Mouse (Mus musculus): Measurements from ENCODE around the gene Eid2. TPM values are rescaled to one million over a fixed set of nuclear protein-coding genes. Genes with fewer than 3 reads are reported as not detected.
A peak's percentile ranks its signal among the peaks of the same experiment; 100 is the strongest.

Gene Eid2
- polyA plus RNA-seq, 1 experiment = 17.2 TPM

- TF ChIP-seq EP300 (IDR thresholded peaks at IDR 0.05; ENCODE audit: insufficient read depth, low read depth, low read length) (no peak), CTCF (IDR thresholded peaks at IDR 0.05; ENCODE audit: low read depth, low read length) (no peak), POLR2A (IDR thresholded peaks at IDR 0.05; ENCODE audit: insufficient read depth, low read length) (no peak)
- Histone ChIP-seq H3K4me3 (ENCODE audit: low read depth, low read length) (no peak overlapping the region), H3K27me3 (ENCODE audit: control insufficient read depth, insufficient read depth, low read length, poor library complexity, severe bottlenecking) (no peaks in the 10 kb centered on the region), H3K27ac (ENCODE audit: insufficient read depth, low read length) (no peak overlapping the region), H3K9ac (ENCODE audit: low read depth, poor library complexity, severe bottlenecking) (no peak overlapping the region), H3K4me1 (ENCODE audit: control insufficient read depth, insufficient read depth, low read length) (no peaks in the 10 kb centered on the region), H3K9me3 (replicated peaks; ENCODE audit: control insufficient read depth, insufficient read depth, low read length, poor library complexity, severe bottlenecking) (no peaks in the 10 kb centered on the region), H3K36me3 (ENCODE audit: control insufficient read depth, insufficient read depth, low read length, poor library complexity, severe bottlenecking) (no peaks in the 10 kb centered on the region)
These were observed 15.7 kb upstream of the Eid2 start for GRCm38 (mm10) chr7:28251976-28252375.

DNA sequence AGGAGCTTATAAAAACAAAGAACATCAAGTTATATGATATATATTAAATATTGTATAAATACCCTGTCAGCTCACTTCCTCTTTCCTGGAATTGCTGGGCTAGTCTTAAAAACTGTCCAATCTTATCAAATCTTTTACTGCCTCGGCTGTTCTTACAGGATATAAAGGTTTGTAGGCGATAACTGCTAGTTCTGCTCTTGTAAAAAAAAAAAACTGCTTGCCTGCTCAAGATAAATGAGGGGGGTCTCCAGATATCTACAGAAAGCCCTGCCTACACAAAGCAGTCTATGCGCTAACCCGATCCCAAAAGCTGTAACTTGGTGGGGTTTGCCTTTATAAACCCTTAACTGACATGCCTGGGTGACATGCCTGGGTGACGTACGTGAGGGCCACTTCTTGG lies 13.1 kb upstream of the Eid2 start:
- no peaks in the 10 kb centered on the region for H3K27me3 ChIP-seq (ENCODE audit: control insufficient read depth, insufficient read depth, low read length, poor library complexity, severe bottlenecking)
- no peaks in the 10 kb centered on the region for H3K36me3 ChIP-seq (ENCODE audit: control insufficient read depth, insufficient read depth, low read length, poor library complexity, severe bottlenecking)
- TF ChIP-seq CTCF (IDR thresholded peaks at IDR 0.05; ENCODE audit: low read depth, low read length) (no peak), EP300 (IDR thresholded peaks at IDR 0.05; ENCODE audit: insufficient read depth, low read depth, low read length) (no peak), POLR2A (IDR thresholded peaks at IDR 0.05; ENCODE audit: insufficient read depth, low read length) (no peak)
- H3K9me3 ChIP-seq (replicated peaks; ENCODE audit: control insufficient read depth, insufficient read depth, low read length, poor library complexity, severe bottlenecking) = no peaks in the 10 kb centered on the region
- H3K9ac ChIP-seq (ENCODE audit: low read depth, poor library complexity, severe bottlenecking) = no peak overlapping the region
- no peak overlapping the region for H3K4me3 ChIP-seq (ENCODE audit: low read depth, low read length)
- H3K4me1 ChIP-seq (ENCODE audit: control insufficient read depth, insufficient read depth, low read length) = no peaks in the 10 kb centered on the region
- H3K27ac ChIP-seq (ENCODE audit: insufficient read depth, low read length) = no peak overlapping the region

DNA sequence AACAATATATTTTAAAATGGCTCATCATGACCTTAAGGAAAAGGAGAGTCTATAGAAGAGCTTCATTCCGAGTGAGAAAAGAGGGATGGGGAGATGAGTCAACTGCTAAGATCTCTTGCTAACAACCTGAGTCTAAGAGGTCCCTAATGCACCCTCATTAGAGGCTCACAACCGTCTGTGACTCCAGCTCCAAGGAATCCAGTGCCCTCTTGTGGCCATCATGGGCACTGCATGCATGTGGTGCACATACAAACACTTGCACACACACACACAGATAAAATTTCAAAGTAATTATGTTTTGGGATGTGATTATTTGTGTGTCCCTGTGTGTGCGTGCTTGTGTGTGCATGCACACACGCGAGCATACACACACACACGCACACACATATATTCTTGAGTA lies 12.2 kb upstream of the Eid2 start:
- H3K27ac ChIP-seq (ENCODE audit: insufficient read depth, low read length) = no peak overlapping the region
- H3K9ac ChIP-seq (ENCODE audit: low read depth, poor library complexity, severe bottlenecking) = no peak overlapping the region
- H3K9me3 ChIP-seq (replicated peaks; ENCODE audit: control insufficient read depth, insufficient read depth, low read length, poor library complexity, severe bottlenecking) = no peaks in the 10 kb centered on the region
- TF ChIP-seq POLR2A (IDR thresholded peaks at IDR 0.05; ENCODE audit: insufficient read depth, low read length) = no peak
- TF ChIP-seq EP300 (IDR thresholded peaks at IDR 0.05; ENCODE audit: insufficient read depth, low read depth, low read length) = no peak
- peak; percentile 57 for TF ChIP-seq CTCF (IDR thresholded peaks at IDR 0.05; ENCODE audit: low read depth, low read length)
- H3K4me1 ChIP-seq (ENCODE audit: control insufficient read depth, insufficient read depth, low read length) = no peaks in the 10 kb centered on the region
- H3K36me3 ChIP-seq (ENCODE audit: control insufficient read depth, insufficient read depth, low read length, poor library complexity, severe bottlenecking) = no peaks in the 10 kb centered on the region
- H3K4me3 ChIP-seq (ENCODE audit: low read depth, low read length) = no peak overlapping the region
- no peaks in the 10 kb centered on the region for H3K27me3 ChIP-seq (ENCODE audit: control insufficient read depth, insufficient read depth, low read length, poor library complexity, severe bottlenecking)

DNA sequence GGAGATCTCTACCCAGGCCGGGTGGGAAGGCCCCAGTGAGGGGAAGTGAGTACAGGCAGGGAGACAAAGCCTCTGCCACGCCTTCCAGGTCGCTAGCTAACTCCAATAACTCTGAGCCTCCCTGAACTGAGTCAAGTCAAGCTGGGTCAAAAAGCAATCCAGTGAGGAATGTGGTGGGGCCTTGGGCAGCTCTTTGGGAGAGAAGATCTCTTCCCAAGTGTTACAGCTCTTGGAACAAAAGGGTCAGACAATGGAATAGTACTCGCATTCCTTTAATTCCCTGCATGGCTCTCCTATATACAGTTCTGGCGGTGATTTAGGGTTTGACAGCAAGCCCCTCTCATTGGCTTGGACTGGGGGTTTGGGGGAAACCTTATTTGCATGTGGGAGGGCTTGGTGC lies 4.8 kb upstream of the Eid2 start:
- TF ChIP-seq CTCF (IDR thresholded peaks at IDR 0.05; ENCODE audit: low read depth, low read length) (no peak), POLR2A (IDR thresholded peaks at IDR 0.05; ENCODE audit: insufficient read depth, low read length) (no peak), EP300 (IDR thresholded peaks at IDR 0.05; ENCODE audit: insufficient read depth, low read depth, low read length) (no peak)
- H3K9ac ChIP-seq (ENCODE audit: low read depth, poor library complexity, severe bottlenecking) = no peak overlapping the region

DNA sequence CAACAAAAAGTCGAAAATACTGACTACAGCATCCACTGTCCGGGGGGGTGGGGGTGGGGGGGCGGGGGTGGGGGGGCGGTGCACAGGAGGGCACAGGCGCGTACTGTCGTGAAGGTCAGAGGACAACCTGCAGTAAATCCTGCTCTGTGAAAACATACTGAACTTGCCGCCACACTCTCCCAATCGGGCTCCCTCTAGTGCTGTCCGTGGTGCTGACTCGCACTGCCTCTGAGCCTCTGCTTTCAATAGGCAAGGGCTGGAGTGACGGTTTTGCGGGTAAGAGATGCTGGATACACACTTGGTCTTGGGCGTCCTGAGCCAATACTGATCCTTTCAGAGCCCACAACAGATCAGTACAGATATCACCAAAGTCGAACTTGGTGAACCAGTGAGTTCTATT lies 3.9 kb upstream of the Eid2 start:
- Histone ChIP-seq H3K36me3 (ENCODE audit: control insufficient read depth, insufficient read depth, low read length, poor library complexity, severe bottlenecking) (no peaks in the 10 kb centered on the region), H3K4me3 (ENCODE audit: low read depth, low read length) (no peak overlapping the region), H3K9ac (ENCODE audit: low read depth, poor library complexity, severe bottlenecking) (no peak overlapping the region), H3K4me1 (ENCODE audit: control insufficient read depth, insufficient read depth, low read length) (no peaks in the 10 kb centered on the region), H3K27me3 (ENCODE audit: control insufficient read depth, insufficient read depth, low read length, poor library complexity, severe bottlenecking) (no peaks in the 10 kb centered on the region), H3K27ac (ENCODE audit: insufficient read depth, low read length) (no peak overlapping the region), H3K9me3 (replicated peaks; ENCODE audit: control insufficient read depth, insufficient read depth, low read length, poor library complexity, severe bottlenecking) (no peaks in the 10 kb centered on the region)
- no peak for TF ChIP-seq POLR2A (IDR thresholded peaks at IDR 0.05; ENCODE audit: insufficient read depth, low read length)
- no peak for TF ChIP-seq CTCF (IDR thresholded peaks at IDR 0.05; ENCODE audit: low read depth, low read length)
- no peak for TF ChIP-seq EP300 (IDR thresholded peaks at IDR 0.05; ENCODE audit: insufficient read depth, low read depth, low read length)

More for the DNA sequence above, 4.8 kb upstream of the Eid2 start:
- no peaks in the 10 kb centered on the region for H3K36me3 ChIP-seq (ENCODE audit: control insufficient read depth, insufficient read depth, low read length, poor library complexity, severe bottlenecking)
- H3K27ac ChIP-seq (ENCODE audit: insufficient read depth, low read length) = no peak overlapping the region
- no peaks in the 10 kb centered on the region for H3K9me3 ChIP-seq (replicated peaks; ENCODE audit: control insufficient read depth, insufficient read depth, low read length, poor library complexity, severe bottlenecking)
- H3K27me3 ChIP-seq (ENCODE audit: control insufficient read depth, insufficient read depth, low read length, poor library complexity, severe bottlenecking) = no peaks in the 10 kb centered on the region
- no peak overlapping the region for H3K4me3 ChIP-seq (ENCODE audit: low read depth, low read length)
- H3K4me1 ChIP-seq (ENCODE audit: control insufficient read depth, insufficient read depth, low read length) = no peaks in the 10 kb centered on the region

GRCm38 (mm10) chr7:28265391-28265790 lies 2.3 kb upstream of the Eid2 start:
- H3K9me3 ChIP-seq (replicated peaks; ENCODE audit: control insufficient read depth, insufficient read depth, low read length, poor library complexity, severe bottlenecking) = no peaks in the 10 kb centered on the region
- no peaks in the 10 kb centered on the region for H3K36me3 ChIP-seq (ENCODE audit: control insufficient read depth, insufficient read depth, low read length, poor library complexity, severe bottlenecking)
- H3K4me1 ChIP-seq (ENCODE audit: control insufficient read depth, insufficient read depth, low read length) = no peaks in the 10 kb centered on the region
- H3K9ac ChIP-seq (ENCODE audit: low read depth, poor library complexity, severe bottlenecking) = no peak overlapping the region
- H3K4me3 ChIP-seq (ENCODE audit: low read depth, low read length) = no peak overlapping the region
- H3K27ac ChIP-seq (ENCODE audit: insufficient read depth, low read length) = no peak overlapping the region
- TF ChIP-seq CTCF (IDR thresholded peaks at IDR 0.05; ENCODE audit: low read depth, low read length) = no peak
- TF ChIP-seq POLR2A (IDR thresholded peaks at IDR 0.05; ENCODE audit: insufficient read depth, low read length) = no peak
- TF ChIP-seq EP300 (IDR thresholded peaks at IDR 0.05; ENCODE audit: insufficient read depth, low read depth, low read length) = no peak
- no peaks in the 10 kb centered on the region for H3K27me3 ChIP-seq (ENCODE audit: control insufficient read depth, insufficient read depth, low read length, poor library complexity, severe bottlenecking)
